Mouse (Mus musculus): ENCODE data around the gene Bcl9. TPM values are rescaled to one million over a fixed set of nuclear protein-coding genes. Genes with fewer than 3 reads are reported as not detected.
A peak's percentile ranks its signal among the peaks of the same experiment; 100 is the strongest.

Bcl9 gene
- total RNA-seq, 1 experiment from 2014 or later, result 10.8 TPM

GRCm38 (mm10) chr3:97301586-97301985, 3.9 kb upstream of the Bcl9 start:
- no peak for ATAC-seq (replicated peaks in 1 of 2; ENCODE audit: insufficient read depth in 1 of 2, low FRiP score in 2 of 2, low TSS enrichment in 1 of 2, low read depth in 1 of 2, poor library complexity in 2 of 2, severe bottlenecking in 2 of 2)

- ATAC-seq (replicated peaks in 1 of 2; ENCODE audit: insufficient read depth in 1 of 2, low FRiP score in 2 of 2, low TSS enrichment in 1 of 2, low read depth in 1 of 2, poor library complexity in 2 of 2, severe bottlenecking in 2 of 2), result no peak
Measured at GRCm38 (mm10) chr3:97300370-97300769, 2.7 kb upstream of the Bcl9 start.

DNA sequence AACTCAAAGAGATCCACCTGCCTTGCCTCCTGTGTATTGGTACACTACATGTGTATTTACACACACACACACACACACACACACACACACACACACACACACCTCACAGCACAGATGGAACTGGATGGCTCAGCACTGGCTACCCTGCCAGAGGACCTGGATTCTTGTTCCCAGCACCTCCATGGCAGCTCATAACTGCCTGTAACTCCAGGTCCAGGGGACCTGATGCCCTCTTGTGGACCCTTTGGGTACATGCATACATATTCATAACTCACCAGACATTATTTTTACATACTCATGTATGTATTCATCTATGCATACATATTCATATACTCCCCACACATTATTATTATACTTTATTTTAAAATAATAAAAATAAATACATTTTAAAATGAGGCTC, 2.2 kb upstream of the Bcl9 start:
- ATAC-seq (replicated peaks in 1 of 2; ENCODE audit: insufficient read depth in 1 of 2, low FRiP score in 2 of 2, low TSS enrichment in 1 of 2, low read depth in 1 of 2, poor library complexity in 2 of 2, severe bottlenecking in 2 of 2), result no peak

DNA sequence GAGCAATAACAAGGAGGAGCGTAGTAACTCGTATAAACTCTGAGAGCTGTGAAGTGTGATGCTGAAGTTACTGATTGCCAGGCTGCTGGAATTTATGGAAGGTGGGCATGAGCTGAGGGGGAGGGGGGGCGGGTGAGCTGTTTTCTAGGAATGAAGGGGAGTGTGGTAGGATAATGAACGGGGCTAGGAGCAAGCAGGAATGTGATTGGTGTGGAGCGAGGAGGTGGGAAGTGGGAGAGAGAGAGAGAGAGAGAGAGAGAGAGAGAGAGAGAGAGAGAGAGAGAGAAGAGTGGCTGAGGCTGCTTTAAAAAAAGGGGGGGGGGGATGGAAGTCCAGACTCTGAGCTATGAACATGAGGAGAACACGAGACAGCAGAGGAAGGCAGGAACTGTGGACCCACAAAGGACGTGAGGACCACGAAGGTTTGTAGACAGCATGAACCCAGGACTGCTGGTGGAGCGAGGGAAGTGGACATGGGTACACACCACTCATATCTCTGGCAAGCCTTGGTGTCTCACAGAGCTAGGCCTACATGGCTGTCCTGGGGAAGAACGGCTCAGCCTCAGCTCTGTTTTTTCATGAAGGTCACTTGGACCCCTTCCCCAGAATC, 1.2 kb upstream of the Bcl9 start:
- no peak for ATAC-seq (replicated peaks in 1 of 2; ENCODE audit: insufficient read depth in 1 of 2, low FRiP score in 2 of 2, low TSS enrichment in 1 of 2, low read depth in 1 of 2, poor library complexity in 2 of 2, severe bottlenecking in 2 of 2)

DNA sequence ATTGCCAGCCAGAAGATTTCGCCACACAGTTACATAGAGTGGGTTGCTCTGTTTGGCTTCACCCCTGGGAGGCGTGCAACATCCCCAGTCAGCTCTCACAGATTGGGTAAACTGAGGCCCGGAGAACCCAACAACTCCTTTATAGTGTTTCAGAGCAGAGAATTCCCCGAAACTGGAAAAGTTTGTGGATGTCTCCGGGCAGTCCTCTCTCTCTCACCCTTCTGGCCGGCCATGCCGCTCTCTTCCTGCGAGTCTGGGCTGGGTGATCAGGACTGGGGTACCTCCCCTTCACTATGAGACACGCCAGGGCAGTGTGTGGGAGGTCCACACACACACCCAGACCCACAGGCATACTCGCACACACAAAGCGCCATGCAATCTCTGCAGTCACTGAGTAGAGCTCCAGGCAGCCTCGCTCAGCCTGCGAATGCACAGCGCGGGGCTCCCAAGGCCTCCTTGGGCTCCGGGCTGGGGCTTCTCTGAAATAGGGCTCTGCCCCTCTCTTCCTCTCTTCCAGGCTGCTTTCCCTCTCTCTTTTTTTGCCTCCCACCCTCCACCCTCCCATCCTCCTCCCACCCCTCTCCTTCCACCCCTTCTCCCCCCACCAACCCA, 670 bp downstream of the Bcl9 start:
- ATAC-seq (replicated peaks in 1 of 2; ENCODE audit: insufficient read depth in 1 of 2, low FRiP score in 2 of 2, low TSS enrichment in 1 of 2, low read depth in 1 of 2, poor library complexity in 2 of 2, severe bottlenecking in 2 of 2), result no peak

DNA sequence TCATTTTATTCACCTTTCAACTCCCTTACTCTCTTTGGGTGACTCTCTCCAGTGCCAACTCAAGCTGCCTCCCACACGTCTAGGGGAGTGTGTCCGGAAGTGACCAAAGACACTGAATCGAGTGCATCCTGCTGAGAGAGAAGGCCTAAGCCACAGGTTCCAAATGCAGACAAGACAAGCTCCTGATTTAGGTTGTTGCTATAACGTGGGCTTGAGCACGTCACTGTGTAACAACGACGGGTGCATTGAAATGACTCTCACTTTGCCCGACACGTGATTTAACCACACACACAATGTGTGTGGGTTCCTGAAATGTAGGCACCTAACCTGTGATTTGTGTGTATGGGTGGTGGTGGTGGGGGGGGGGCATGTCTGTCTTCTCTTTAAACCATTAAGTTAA, 3.4 kb downstream of the Bcl9 start:
- peak in 1 of 2 experiments; percentile 18; a peak in 1 of 4 replicates for ATAC-seq (replicated peaks in 1 of 2; ENCODE audit: insufficient read depth in 1 of 2, low FRiP score in 2 of 2, low TSS enrichment in 1 of 2, low read depth in 1 of 2, poor library complexity in 2 of 2, severe bottlenecking in 2 of 2)

DNA sequence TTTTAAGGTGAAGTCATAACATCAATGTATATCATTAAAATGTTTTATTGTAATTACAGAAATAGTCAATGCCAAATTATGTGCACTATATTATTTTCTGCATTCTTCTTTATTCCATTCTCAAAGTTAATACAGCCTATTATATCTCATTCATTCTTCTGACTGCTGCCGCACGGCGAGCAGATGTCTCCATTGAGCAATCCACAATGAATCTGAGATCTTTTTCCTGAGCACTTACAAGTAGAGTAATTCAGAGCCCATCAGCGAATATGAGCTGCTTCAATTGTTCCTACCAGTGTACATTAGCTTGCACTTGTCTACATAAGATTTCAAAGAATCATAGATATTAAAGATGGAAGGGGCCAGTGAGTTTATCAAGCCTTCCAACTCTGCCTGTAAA, 12.8 kb downstream of the Bcl9 start:
- ATAC-seq (replicated peaks in 1 of 2; ENCODE audit: insufficient read depth in 1 of 2, low FRiP score in 2 of 2, low TSS enrichment in 1 of 2, low read depth in 1 of 2, poor library complexity in 2 of 2, severe bottlenecking in 2 of 2), result no peak

GRCm38 (mm10) chr3:97284056-97284455, 13.7 kb downstream of the Bcl9 start:
- no peak for ATAC-seq (replicated peaks in 1 of 2; ENCODE audit: insufficient read depth in 1 of 2, low FRiP score in 2 of 2, low TSS enrichment in 1 of 2, low read depth in 1 of 2, poor library complexity in 2 of 2, severe bottlenecking in 2 of 2)

DNA sequence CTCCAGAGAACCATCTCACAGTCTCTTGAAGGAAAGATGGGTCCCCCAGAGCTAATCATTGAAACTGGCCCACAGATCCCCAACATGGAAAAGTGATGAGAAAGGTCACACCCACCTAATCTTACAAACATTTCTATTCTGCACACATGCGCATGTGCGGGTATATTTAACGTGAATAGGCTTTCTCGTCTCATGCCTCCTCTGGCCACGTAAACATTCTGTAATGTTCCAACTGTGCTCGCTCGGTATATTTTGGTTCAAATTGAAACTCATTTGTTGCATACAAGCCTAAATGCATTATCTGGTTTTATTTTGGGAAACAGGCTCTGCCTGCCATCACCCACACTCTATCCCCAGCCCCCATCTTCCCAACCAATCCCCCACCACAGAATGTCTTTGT, 16.3 kb downstream of the Bcl9 start:
- ATAC-seq (replicated peaks in 1 of 2; ENCODE audit: insufficient read depth in 1 of 2, low FRiP score in 2 of 2, low TSS enrichment in 1 of 2, low read depth in 1 of 2, poor library complexity in 2 of 2, severe bottlenecking in 2 of 2), result no peak

GRCm38 (mm10) chr3:97275708-97276107, 22.0 kb downstream of the Bcl9 start:
- ATAC-seq (replicated peaks in 1 of 2; ENCODE audit: insufficient read depth in 1 of 2, low FRiP score in 2 of 2, low TSS enrichment in 1 of 2, low read depth in 1 of 2, poor library complexity in 2 of 2, severe bottlenecking in 2 of 2), result no peak

DNA sequence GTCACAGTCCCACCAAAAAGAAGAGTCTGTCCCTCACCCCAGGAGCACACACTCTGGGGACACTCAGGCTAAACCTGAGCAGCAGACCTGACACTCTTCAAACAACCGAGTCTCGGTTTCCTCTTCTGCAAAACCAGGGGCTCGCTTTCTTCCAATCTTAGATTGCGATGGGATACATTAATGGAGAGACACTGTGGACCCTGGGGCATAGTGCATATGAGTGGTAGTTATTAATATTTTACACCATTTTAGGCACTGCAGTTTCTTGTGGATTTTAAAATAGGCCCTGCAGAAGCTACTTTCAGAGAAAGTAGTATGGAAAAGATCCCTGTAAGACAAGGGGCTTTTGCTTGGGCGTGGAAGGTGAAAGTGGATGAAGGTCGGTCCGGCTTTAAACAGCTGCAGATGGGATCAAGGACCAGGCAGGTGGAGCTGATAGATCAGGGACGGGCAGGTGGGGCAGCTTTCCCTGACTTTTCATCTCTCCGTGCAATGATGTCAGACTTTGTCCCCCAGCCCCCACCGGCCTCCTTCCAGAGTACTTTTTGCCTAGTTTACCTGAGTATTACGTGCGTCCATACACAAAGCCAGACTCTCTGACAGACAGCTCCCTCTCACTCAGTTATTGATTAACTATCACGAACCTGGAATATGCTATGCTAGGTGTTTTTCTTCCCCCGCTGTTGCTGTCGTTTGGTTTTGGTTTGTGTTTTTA, 23.0 kb downstream of the Bcl9 start:
- no peak for ATAC-seq (replicated peaks in 1 of 2; ENCODE audit: insufficient read depth in 1 of 2, low FRiP score in 2 of 2, low TSS enrichment in 1 of 2, low read depth in 1 of 2, poor library complexity in 2 of 2, severe bottlenecking in 2 of 2)

DNA sequence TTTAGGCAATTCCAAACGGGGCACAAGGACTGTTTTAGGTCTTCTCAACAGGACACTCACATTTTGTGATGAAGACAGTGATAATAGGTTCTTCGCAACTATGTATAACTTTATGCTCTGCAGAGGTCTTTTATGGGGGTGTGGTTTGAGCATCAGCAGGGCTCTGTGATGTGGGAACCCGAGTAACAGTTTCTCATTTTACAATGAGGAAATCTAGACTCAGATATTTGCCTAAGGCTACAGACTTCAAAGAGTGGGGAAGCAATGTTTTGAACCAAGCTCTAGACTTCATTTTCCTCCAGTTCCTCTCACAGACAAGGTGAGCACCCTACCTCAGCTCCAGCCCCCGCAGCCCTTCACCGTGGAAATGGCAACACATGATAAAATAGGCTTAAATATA, 23.8 kb downstream of the Bcl9 start:
- no peak for ATAC-seq (replicated peaks in 1 of 2; ENCODE audit: insufficient read depth in 1 of 2, low FRiP score in 2 of 2, low TSS enrichment in 1 of 2, low read depth in 1 of 2, poor library complexity in 2 of 2, severe bottlenecking in 2 of 2)

DNA sequence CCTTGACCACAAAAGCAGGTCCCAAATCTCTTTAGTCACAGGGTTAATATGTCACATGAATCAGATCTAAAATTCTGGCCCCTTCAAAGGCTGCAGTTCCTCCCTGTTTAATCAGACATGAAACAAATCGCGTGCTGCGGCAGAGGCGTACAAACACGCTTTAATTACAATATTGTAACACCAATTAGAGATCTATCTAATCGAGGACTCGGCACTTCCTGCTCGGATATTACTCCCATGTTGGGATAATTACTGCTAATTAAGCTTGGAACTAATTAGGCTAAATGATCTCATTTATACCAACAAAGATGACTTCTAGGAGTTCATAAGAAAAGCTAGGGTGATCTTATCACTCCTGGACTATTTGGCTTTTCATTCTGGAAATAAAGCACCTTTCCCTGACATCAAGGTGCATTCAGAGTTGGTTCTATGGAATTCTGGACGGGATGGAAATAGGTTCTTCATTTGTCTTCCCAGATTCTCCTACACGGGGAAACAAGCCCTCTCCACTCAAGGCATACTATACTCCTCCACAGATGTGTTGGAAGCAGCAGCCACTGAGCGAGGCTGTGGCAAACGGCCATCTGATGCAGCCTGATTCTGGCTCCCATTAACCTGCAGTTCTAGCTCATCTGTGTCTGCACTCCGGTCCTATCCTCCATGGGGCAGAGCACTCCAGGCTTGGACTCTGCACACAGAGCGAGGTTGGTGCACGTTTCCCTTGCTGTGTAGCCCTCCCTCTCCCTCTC, 31.9 kb downstream of the Bcl9 start:
- no peak for ATAC-seq (replicated peaks in 1 of 2; ENCODE audit: insufficient read depth in 1 of 2, low FRiP score in 2 of 2, low TSS enrichment in 1 of 2, low read depth in 1 of 2, poor library complexity in 2 of 2, severe bottlenecking in 2 of 2)

- ATAC-seq (replicated peaks in 1 of 2; ENCODE audit: insufficient read depth in 1 of 2, low FRiP score in 2 of 2, low TSS enrichment in 1 of 2, low read depth in 1 of 2, poor library complexity in 2 of 2, severe bottlenecking in 2 of 2), result no peak
Measured at GRCm38 (mm10) chr3:97262235-97262634, 35.5 kb downstream of the Bcl9 start.

- peak; percentile 55 to 62; a peak in 2 of 4 replicates for ATAC-seq (replicated peaks in 1 of 2; ENCODE audit: insufficient read depth in 1 of 2, low FRiP score in 2 of 2, low TSS enrichment in 1 of 2, low read depth in 1 of 2, poor library complexity in 2 of 2, severe bottlenecking in 2 of 2)
Measured at GRCm38 (mm10) chr3:97255706-97256339, 41.9 kb downstream of the Bcl9 start.

- ATAC-seq (replicated peaks in 1 of 2; ENCODE audit: insufficient read depth in 1 of 2, low FRiP score in 2 of 2, low TSS enrichment in 1 of 2, low read depth in 1 of 2, poor library complexity in 2 of 2, severe bottlenecking in 2 of 2), result peak; percentile 78 to 90
Measured at GRCm38 (mm10) chr3:97254861-97255465, 42.8 kb downstream of the Bcl9 start.

DNA sequence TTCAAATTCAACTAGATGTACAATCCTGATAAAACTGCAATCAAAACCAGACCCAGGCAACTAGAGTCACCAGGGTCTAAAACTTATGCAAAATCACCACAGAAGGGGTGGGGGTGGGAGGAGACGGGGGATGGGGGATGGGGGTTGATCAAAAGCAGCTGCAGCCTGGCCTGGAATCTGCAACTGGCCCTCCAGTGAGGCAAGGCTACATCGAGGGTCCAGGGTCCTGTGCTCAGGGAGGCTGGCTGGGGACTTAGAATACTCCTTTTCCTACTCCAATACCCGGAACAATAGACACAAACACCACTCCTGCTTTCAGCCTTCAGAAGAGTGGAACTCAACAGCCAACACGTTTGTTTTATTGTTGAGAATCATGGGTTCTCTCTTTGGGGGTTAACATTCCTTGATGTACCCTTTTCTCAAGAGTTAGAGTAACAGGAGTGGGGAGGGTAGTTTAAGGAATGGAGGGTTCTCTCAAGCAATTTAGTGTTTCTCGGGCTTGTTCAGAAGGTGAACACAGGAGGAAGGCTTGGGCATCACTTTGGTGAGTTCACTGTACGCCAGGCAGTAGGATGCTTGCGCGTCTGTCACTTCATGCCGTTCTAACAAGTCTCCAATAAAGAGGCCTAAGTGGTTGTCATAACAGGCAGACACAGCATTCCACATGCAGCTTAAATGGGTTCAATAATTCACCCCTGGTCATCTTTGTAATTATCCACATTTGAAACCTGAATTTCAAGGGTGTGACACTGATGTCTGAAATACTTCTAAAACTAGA, 43.7 kb downstream of the Bcl9 start:
- ATAC-seq (replicated peaks in 1 of 2; ENCODE audit: insufficient read depth in 1 of 2, low FRiP score in 2 of 2, low TSS enrichment in 1 of 2, low read depth in 1 of 2, poor library complexity in 2 of 2, severe bottlenecking in 2 of 2), result no peak

Data from hematopoietic stem cell, adult 5-6 weeks (primary cell).